Mouse (Mus musculus) adrenal gland, adult 2 months (tissue): ENCODE measurements around the gene Spaca9. TPM values are rescaled to one million over a fixed set of nuclear protein-coding genes. Genes with fewer than 3 reads are reported as not detected.

Source experiments
- DNase-seq: peaks from one replicate; pipeline ENCODE4 v3.0.0; 2021
- microRNA-seq, 2 experiments: library from miRNA; unstranded; fragments of <30 nt; microRNA quantifications; one replicate each; pipeline ENCODE4 v1.2.0; 2021
- polyA plus RNA-seq: library from polyadenylated mRNA; depleted of rRNA; stranded (reverse); fragments of >200 nt; gene quantifications from 2 replicates; pipeline ENCODE4 v1.2.3, GENCODE M21; 2012; rRNA removed
- total RNA-seq, 2 experiments: library from RNA; stranded (reverse); gene quantifications; 2 replicates each; pipeline ENCODE4 v1.2.3; 2021

Spaca9 gene
- total and polyA plus RNA-seq, 3 experiments = 0.92 TPM; not detected in 2

DNA sequence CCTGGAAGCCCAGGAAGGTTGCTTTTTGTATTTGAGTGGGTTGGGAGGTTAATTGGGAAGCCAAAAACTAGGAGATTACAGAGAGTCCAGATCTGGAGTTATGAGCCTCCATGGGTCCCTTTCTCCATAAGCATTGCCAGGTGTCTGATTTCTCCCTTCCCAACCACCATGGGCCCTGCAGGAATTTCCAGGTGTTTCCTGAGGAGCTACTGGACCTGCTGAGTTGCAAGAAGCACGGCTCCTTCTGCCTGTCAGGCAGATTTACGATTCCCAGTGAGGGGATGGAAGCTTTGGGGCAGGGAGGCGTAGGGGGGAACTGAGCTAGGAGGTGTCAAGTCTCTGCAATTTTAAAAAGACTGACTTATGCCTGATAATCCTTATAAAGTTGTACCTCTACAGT is 33.7 kb downstream of the Spaca9 start:
- DNase-seq = no peak

DNA sequence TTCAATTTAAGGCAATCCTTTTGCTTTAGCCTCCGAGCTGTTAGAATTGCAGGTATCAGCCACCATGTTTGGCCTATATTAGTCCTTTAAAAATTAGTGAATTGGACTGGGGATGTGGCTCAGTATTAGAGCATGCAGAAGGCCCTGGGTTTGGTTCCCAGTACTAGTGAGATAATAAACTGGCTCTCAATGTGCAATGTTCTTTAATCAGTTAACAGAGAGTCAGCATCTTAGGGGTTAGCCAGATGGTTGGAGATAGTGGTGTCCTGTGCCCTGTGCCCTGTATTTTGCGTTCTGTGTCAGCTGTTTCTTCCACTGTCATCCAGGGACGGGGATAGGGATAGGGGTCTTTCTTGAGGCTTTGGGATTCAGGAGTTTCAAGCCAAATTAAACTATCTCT is 36.6 kb downstream of the Spaca9 start:
- DNase-seq = no peak

DNA sequence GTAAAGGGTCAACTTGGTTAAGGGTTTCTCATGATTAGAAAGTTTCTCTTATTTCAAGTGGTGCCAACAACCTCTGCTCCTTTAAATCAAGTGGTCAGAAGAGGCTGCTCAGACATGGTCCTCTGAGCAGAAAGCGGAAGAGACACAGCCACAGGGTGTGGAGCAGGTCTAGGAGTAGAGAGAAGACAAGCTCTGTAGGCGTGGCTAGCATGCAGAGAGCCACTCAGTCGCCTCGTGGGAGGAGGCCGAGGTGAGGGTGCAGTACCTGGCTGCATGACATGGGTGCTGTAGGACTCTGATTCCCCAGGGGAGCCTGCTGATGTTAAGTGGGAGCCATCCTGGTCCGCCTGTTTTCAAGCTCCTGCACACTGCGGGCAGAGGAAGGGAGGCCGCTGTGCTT is 43.3 kb downstream of the Spaca9 start:
- no peak for DNase-seq

GRCm38 (mm10) chr2:28654295-28654694 is 45.2 kb downstream of the Spaca9 start:
- peak; percentile 31 for DNase-seq

GRCm38 (mm10) chr2:28653351-28653750 is 46.2 kb downstream of the Spaca9 start:
- DNase-seq = no peak

- DNase-seq = peak; percentile 46
Measured at GRCm38 (mm10) chr2:28650526-28650925, 49.0 kb downstream of the Spaca9 start.

- no peak for DNase-seq
Measured at GRCm38 (mm10) chr2:28643081-28643480, 56.4 kb downstream of the Spaca9 start.

Small RNA genes within 50 kb of the gene (microRNA-seq; reads per million reads assigned to microRNA genes)
- 2.0 to 3.3 reads per million in 2 experiments for gene Mir3088

Other genes starting within 250 kb of the Spaca9 start
- 1 to 10 TPM in 1 of 2 experiments, under 1 TPM in 1; 0.76 to 1.5 TPM for gene 1700007K13Rik, start 233.4 kb downstream of the Spaca9 start, total RNA-seq
- gene 1700007K13Rik, start 233.4 kb downstream of the Spaca9 start, polyA plus RNA-seq = not detected in 2 replicates
- 10 to 100 TPM; 60.4 to 65.2 TPM for gene Mrps2, start 231.7 kb downstream of the Spaca9 start, total RNA-seq
- gene Mrps2, start 231.7 kb downstream of the Spaca9 start, polyA plus RNA-seq = 46.0 and 61.1 TPM in 2 replicates
- gene Gbgt1, start 202.8 kb downstream of the Spaca9 start, total RNA-seq = 1 to 10 TPM; 3.7 to 4.6 TPM
- gene Gbgt1, start 202.8 kb downstream of the Spaca9 start, polyA plus RNA-seq = 1.6 and 3.6 TPM in 2 replicates
- gene Gm10134, start 193.6 kb downstream of the Spaca9 start, total RNA-seq = 1 to 10 TPM in 1 of 2 experiments, not detected in 1; 2.2 TPM
- 0.42 TPM in 1 of 2 replicates, not detected in the other for gene Gm10134, start 193.6 kb downstream of the Spaca9 start, polyA plus RNA-seq
- 10 to 100 TPM; 23.3 to 45.5 TPM for gene Ralgds, start 186.6 kb downstream of the Spaca9 start, total RNA-seq
- 56.8 and 73.5 TPM in 2 replicates for gene Ralgds, start 186.6 kb downstream of the Spaca9 start, polyA plus RNA-seq
- under 1 TPM in 1 of 2 experiments, not detected in 1; 0.14 TPM for gene Cel, start 136.3 kb downstream of the Spaca9 start, total RNA-seq
- 0.06 TPM in 1 of 2 replicates, not detected in the other for gene Cel, start 136.3 kb downstream of the Spaca9 start, polyA plus RNA-seq
- 10 to 100 TPM; 15.4 to 21.6 TPM for gene Gtf3c5, start 116.0 kb downstream of the Spaca9 start, total RNA-seq
- 14.8 and 16.0 TPM in 2 replicates for gene Gtf3c5, start 116.0 kb downstream of the Spaca9 start, polyA plus RNA-seq
- not detected for gene Gfi1b, start 77.7 kb downstream of the Spaca9 start, total RNA-seq
- 0.15 and 0.22 TPM in 2 replicates for gene Gfi1b, start 77.7 kb downstream of the Spaca9 start, polyA plus RNA-seq
- gene Tsc1, start 58.5 kb downstream of the Spaca9 start, total RNA-seq = 10 to 100 TPM; 17.8 to 19.3 TPM
- gene Tsc1, start 58.5 kb downstream of the Spaca9 start, polyA plus RNA-seq = 7.8 and 8.3 TPM in 2 replicates
- gene Ak8, start 437 bp upstream of the Spaca9 start, total RNA-seq = under 1 TPM; 0.29 to 0.38 TPM
- gene Ak8, start 437 bp upstream of the Spaca9 start, polyA plus RNA-seq = 0.29 and 0.44 TPM in 2 replicates
- 10 to 100 TPM; 27.5 to 29.6 TPM for gene Gtf3c4, start 140.6 kb upstream of the Spaca9 start, total RNA-seq
- 5.9 and 9.6 TPM in 2 replicates for gene Gtf3c4, start 140.6 kb upstream of the Spaca9 start, polyA plus RNA-seq
- gene Ddx31, start 140.7 kb upstream of the Spaca9 start, total RNA-seq = 10 to 100 TPM; 10.1 to 10.6 TPM
- gene Ddx31, start 140.7 kb upstream of the Spaca9 start, polyA plus RNA-seq = 3.5 and 6.3 TPM in 2 replicates
- gene Barhl1, start 216.9 kb upstream of the Spaca9 start, total RNA-seq = not detected
- 0.16 and 0.28 TPM in 2 replicates for gene Barhl1, start 216.9 kb upstream of the Spaca9 start, polyA plus RNA-seq